Mouse (Mus musculus) T-cell, adult 2 months (primary cell): Measurements from ENCODE around the gene Prr23a1.
"Not testable (repeated sequence)": the region's sequence is repeated elsewhere in the genome, so short reads cannot be mapped to it uniquely, and the experiment has no call there.

Experiments used
- DNase-seq: peaks from one replicate; pipeline ENCODE4 v3.0.0; 2022; ENCODE audit warnings: low spot score

The Prr23a1 gene

DNA sequence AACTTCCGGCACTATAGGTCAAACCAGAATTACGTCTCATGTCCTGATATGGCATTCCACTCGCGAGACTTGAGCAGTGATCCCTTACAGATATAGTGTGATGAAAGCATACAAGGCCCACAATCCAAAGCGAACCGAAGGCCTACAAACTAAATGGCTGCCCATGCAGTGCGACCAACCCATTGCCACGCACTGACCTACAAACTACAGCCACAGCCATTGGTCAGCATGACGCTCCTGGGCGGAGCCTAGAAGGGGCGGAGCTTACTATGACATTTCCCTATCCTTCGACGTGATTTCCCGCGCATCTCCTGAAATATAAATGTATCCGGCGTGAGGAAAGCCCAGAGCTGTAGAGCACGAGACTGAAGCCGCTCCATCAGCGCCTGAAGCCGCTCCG, at the start of gene Prr23a1:
Prr23a1 (plus strand) TSS at position 387 of the 400 bp plus-strand sequence.
- no peak for DNase-seq

DNA sequence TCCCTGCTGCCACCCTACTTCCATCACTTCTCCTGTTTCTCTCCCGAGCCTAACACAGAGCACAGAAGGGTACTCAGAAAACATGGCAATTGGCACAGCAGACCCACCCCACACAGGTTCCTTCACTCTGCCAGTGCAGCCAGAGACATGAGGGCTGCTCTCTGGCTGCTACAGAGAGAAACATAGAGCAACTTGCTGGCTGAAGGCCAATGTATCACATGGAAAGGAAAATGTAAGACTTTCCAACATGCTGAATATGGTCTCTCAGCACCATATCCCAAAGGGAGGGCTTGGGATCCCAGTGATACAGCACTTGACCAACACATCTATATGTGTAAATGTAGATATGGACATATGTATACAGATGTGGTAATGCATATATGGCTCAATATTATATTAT, 43.3 kb upstream of the Prr23a1 start:
- DNase-seq = no peak

DNA sequence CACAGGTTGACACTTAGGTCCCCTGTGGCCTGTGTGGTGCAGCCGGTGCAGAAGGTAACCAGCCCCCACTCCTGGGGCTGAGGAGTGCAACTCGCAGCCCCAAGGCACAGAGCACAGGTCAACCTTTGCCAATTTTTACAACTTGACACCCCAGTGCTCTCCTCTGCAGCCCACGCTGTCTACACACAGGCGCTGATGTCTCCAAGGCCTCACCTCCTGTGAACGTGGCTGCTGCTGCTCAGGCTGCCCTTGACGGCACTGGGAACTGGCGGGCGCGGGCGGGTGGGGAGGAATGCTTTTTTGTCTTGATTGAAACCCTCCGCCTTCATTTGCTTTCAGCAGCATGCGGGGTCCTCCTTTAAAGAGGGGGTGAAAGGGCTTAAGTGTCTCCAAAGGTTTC, 38.3 kb upstream of the Prr23a1 start:
- DNase-seq = no peak

DNA sequence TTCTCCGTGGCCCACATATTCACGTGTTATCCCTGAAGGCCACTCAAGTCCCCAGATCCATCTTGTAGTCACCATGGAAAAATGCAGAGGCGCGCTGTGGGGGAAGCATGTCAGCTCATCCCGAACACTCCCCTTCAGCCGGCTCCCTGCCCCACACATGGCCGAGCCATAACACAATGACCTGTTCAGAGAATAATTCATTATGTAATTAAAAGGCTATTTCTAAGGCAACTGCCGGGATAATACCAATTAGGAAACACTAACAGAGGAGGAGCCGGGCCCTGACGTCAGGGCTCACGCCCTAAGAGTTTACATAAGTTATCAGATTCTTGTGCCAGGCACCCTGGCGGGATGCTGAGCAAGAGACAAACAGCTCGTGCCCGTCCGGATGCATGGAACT, 36.8 kb upstream of the Prr23a1 start:
- DNase-seq = no peak

DNA sequence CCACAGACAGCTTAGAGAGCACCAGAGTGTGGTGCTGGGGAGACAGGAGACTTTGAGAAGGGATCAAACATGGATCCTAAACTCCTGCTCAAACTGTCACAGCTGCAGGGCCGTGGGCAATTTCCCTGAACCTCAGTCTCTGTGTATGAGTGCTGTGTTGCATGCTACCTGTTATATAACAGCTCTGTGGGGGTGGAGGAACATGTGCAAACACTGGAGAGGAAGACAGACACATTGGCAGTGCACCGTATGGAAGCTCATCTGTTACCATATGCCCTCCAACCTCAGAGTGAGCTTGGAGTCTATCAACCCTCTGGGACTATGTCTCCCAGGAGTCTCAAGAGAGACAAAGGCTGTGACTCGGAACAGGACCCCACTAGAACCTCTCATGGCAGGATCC, 36.4 kb upstream of the Prr23a1 start:
- DNase-seq = no peak

DNA sequence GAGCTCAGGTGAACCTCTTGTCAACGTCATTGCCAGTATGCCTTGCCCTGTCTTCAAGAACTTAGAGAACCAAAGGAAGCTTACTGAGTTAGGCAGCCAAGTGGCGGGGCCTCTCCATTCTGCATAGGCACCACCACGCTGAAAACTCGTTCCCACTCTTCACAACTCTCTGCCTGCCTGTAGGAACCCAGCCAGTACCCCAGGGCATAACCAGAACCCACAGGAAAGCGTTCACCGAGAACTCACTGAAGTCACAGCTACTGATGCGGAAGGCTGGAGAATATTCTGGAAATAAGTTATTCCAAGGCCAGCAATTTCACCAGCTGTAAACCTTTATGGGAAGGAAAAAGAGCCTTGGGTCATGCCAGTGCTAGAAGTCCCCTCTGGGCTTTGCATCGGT, 34.7 kb upstream of the Prr23a1 start:
- no peak for DNase-seq

DNA sequence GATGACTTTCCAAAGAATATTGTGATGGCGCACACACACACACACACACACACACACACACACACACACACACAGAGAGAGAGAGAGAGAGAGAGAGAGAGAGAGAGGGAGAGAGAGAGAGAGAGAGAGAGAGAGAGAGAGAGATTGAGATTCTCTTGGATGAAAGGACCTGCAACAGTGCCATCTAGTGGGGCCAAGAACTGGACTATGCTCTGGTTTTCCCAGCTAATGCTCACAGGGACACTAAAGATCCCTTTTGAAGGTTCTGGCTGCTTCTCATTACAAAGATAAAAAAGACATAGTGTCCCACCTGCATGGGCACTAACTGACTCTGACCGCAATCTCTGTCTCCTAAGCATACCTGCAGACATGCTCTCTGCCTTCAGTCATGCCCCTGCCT, 32.8 kb upstream of the Prr23a1 start:
- DNase-seq = not testable (repeated sequence)

DNA sequence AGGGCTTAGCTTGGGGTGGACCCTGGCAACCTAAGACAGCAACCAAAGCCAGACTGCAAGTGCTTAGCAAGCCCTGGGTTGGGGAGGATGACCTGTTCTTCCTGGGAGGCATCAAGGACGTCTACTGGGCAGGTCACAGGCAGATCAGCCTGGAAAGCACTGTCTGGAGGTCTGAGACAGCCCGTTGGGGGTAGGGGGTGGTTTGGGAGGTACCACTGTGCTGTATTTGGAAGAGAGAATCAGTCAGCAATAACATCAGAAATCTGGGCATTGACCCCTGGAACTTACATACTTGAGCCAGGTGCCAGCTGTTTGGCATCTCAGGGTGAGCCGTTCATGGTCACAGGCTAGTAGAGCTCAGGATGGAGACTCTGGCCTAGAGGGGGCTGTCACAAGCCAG, 26.2 kb upstream of the Prr23a1 start:
- DNase-seq = no peak

DNA sequence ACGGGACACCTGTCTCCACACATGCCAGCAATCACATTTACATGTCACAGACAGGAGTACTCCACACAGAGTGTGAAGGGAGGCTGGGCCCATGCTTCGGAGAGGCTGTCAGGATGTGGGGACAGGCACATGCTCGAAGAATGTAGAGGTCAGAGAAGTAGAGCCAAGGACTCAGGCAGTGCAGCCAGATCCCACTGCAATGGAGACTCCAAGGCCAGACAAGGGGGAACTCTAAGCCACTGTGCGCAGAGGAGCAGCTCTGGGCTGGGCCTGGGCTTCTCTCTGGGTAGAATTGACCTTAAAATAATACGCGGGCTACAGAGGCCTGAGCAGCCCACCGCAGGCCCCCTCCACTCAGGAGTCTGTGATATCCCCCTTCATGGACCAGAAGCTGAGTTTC, 24.7 kb upstream of the Prr23a1 start:
- DNase-seq = no peak

DNA sequence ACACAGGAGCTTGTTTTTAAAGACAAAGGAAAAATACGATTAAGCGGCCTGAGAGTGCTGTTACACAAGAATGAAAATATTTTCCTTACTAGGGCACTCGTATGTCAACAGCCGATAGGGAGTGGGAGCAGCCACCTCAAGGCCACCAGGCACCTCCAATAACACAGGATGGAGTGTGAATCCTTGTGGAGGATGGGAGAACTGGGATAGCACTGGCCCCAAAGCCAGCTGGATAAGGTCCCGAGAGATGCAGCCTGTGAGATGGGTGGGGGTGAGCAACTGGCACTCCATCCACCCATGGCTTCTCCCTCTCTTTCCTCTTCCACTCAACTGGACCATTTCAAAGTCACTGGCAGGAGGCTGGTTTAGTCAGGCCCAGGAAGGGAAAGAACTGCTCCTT, 23.3 kb upstream of the Prr23a1 start:
- DNase-seq = no peak

DNA sequence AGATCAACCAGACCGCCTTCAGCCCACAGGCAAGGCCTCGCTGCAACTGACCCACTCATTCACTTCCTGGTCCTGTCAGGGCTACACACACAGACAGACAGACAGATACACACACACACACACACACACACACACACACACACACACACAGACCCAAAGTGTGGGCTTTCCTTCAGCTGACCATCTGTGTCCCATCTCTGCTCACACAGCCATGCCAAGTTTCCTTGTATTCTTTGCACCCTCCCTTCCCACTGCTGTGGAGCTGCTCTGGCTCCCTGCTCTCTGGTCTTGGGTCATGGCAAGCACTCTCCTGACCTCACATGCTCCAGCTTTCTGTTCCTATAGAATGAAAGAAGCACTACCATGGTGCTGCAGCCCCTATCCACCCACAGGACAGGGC, 22.8 kb upstream of the Prr23a1 start:
- no peak for DNase-seq

DNA sequence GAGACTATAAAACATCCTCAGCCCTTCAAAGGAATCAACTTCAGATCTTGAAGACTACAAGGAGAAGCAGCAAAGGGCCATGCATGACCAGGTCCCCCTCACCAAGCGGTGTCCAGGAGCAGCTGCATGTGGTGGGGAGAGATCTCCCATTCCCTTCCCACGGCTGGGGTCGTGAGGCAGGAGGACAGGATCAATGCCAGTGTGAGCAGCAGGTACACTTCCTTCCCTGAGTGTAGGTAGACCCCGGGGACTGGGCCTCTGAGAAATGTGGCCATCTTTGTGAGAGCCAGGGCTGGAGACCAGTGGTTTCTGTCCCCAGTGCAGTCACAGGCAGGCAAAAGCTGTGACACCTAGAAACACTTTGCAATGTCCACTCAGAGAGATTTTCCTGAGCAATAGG, 21.8 kb upstream of the Prr23a1 start:
- no peak for DNase-seq

DNA sequence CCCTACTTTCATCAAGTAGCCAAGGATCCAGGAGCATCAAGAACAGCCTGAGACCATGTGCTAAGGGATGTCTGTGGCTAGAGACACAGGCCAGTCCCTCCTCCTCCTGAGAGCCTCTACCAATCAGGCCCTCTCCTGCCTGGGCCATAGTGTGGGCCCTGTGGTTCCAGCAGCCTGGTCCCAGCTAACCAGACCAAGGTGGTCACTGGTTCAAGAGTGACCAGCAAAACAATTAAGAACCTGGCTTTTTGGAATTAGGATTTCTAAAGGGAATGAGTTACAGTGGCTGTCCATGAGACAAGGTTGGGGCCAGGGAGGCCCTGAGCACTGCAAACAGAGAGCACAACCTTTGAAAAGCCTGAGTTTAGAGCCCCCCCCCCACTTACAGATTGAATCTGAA, 21.2 kb upstream of the Prr23a1 start:
- DNase-seq = no peak

DNA sequence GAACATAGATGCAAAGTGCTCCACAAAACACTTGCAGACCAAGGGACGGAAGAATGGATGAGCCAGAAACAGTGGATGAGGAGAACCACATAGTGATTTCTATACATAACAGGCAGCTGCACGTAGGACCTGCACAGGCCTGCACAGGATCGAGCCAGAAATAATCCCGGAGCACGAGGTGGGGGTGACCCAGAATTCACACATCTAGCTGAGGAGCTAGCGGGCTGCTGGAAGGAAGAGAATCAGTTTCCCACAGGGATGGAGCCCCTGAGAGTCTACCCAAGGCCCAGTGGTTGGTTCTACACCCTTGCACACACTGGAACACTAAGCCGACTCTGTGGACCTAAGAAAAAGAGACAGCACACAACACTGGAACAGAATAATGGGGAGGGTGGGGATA, 18.5 kb upstream of the Prr23a1 start:
- no peak for DNase-seq

DNA sequence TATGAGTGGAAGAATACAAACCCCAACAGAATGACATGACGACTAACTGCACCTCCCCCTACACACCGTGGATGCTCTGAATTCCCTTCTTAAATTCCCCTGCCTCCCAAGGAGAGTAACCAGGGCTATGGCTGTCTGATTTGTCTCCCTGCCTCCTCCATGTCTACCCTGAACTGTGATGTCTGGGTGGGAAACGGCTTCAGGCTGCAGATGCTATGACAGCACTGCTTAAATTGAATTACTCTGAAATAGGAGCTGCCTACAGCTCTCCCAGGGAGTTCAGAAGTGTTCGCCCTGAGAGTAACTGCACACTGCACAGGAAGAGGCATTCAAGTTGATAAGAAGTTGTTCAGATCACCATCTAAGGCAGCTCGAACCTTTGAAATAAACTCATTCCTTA, 12.8 kb upstream of the Prr23a1 start:
- no peak for DNase-seq

DNA sequence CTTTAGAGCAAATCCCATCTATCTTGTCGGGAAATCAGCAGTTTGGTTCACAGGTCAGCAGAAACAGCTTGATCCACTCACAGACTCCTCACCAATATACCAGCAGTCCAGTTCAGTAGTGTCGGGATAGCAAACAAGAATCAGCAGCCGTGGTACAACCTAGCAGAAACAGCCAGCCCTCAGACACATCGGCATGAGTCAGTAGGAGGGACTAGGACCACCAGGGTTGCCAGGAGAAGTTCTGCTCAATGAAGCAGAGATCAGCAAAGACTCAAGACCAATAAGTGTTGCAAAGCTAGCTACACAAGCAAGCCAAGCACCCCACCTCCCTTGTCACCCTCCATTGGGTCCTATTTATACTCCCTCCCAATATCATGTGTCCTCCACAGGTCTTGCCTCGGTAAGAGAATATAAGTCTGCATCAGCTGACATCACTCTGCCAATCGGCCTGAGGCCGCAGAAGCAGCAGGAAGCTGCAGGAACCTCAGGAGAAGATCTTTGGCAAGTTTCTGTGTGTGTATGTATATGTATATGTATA, 4.7 kb upstream of the Prr23a1 start:
- DNase-seq = no peak

DNA sequence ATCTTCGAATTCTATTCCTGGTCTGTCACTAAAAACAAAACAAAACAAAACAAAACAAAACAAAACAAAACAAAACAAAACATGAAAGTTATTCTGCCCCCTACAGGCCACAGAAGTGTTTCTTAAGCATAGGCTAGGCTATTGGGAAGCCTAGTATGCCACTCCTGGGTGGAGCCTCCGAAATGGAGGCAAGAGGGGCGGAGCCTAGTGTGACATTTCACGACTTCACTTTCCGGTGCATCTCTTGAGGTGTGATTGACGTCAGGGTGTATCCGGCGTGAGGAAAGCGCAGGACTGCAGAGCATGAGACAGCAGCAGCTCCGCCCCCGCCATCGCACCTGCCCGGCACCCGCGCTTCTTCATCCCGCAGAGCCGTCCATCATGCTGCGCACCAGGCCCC, 13.9 kb downstream of the Prr23a1 start, which contains the start of gene Prr23a2:
Prr23a2 (plus strand) TSS at position 285 of the 400 bp plus-strand sequence.
- no peak for DNase-seq

DNA sequence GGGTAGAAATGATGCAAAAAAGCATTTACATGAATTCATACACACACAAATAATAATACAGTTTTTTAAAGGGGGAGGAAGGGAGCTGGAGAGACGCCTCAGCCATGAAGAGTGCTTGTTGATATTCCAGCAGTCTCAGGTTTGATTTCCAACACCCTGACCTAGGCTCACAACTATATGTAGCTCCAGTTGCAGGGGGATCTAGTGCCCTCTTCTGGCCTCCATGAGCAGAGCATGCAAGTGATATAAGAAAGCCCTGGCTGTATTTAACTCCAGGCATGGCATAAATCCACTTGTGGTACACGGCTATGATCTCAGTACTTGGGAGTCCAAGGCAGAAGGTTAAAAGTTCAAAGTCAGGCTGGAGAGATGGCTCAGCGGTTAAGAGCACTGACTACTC, 21.2 kb downstream of the Prr23a1 start:
- no peak for DNase-seq

DNA sequence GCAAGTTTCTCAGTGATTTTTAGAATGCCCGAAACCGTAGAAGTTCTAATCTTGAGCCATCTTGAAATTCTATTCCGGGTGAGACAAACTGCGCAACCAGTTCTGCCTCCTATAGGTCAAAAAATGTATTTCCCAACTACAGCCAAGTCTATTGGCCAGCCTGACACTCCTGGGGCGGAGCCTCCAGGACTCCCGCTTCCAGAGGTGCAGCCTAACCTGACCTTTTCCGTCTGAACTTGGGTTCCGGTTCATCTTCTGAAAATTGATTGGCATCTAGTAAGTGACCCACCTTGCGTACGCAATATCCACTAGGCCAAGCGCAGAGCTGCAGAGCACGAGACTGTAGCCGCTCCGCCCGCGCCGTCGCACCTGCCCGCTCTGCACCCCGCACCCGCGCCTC, 22.3 kb downstream of the Prr23a1 start, which contains the start of gene Prr23a3:
Prr23a3 (plus strand) TSS at position 197 of the 400 bp plus-strand sequence.
- DNase-seq = no peak
